Mouse (Mus musculus): Measurements from ENCODE around the gene Kcna7.
"Not testable (repeated sequence)": the region's sequence is repeated elsewhere in the genome, so short reads cannot be mapped to it uniquely, and the experiment has no call there.

Kcna7 gene

DNA sequence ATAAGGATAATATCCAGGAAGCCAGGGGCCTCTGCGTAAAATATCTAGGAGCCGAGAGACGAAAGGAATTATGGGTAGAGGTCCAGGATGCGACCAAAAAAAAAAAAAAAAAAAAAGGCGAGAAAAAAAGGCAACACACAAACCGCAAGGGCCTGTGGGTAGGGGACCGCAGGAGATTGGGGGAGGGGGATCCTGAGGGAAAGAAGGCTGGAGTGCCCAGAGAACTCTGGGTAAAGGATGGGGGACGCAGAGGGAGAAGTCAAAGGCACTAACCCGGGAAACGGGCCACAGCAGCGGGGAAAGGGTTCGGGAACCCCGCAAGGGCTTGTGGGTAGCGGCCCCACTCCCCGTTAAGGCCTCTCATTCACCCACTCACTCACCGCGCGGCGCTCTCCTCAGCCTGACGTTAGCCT, 10.3 kb upstream of the Kcna7 start:
- DNase-seq (ENCODE audit: low read depth, low spot score): peak; percentile 85

- peak; percentile 100 for DNase-seq (ENCODE audit: low read depth, low spot score)
These were observed 9.7 kb upstream of the Kcna7 start, which contains the start of gene Snrnp70 for GRCm38 (mm10) chr7:45395578-45396336. TSS of gene Snrnp70 (minus strand) at chr7:45395742.

DNA sequence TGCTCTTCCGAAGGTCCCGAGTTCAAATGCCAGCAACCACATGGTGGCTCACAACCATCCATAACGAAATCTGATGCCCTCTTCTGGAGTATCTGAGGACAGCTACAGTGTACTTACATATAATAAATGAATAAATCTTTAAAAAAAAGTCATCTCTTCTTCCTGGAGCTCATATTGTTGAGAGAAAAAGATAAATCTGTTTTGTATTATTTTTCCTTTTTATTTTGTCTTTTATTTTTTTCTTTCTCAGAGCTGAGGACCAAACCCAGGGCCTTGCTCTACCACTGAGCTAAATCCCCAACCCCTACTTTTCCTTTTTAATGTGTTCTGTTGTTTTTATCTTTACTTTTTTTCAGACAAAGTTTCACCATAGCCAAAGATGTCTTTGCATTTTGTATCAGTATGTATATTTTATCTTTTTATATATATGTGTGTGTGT, 9.1 kb upstream of the Kcna7 start:
- DNase-seq (ENCODE audit: low read depth, low spot score): not testable (repeated sequence)

DNA sequence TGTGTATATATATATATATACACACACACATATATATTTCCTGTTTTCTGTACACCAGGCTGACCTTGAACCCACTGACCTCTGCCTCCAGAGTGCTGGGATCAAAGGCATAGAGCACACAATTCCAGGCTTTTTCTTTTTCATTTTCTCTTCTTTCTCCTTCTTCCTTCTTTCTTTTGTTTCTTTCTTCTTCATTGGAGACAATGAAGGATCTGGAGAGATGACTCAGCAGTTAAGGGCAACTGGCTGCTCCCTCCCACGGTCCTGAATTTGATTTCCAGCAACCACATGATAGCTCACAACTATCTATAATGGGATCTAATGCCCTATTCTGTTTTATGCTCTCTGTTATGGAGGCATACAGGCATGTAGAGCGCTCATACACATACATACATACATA, 8.7 kb upstream of the Kcna7 start:
- DNase-seq (ENCODE audit: low read depth, low spot score): no peak

GRCm38 (mm10) chr7:45401521-45402085, 3.9 kb upstream of the Kcna7 start:
- no peak for DNase-seq (ENCODE audit: low read depth, low spot score)

GRCm38 (mm10) chr7:45403532-45404261, 1.8 kb upstream of the Kcna7 start:
- DNase-seq (ENCODE audit: low read depth, low spot score): peak; percentile 68

DNA sequence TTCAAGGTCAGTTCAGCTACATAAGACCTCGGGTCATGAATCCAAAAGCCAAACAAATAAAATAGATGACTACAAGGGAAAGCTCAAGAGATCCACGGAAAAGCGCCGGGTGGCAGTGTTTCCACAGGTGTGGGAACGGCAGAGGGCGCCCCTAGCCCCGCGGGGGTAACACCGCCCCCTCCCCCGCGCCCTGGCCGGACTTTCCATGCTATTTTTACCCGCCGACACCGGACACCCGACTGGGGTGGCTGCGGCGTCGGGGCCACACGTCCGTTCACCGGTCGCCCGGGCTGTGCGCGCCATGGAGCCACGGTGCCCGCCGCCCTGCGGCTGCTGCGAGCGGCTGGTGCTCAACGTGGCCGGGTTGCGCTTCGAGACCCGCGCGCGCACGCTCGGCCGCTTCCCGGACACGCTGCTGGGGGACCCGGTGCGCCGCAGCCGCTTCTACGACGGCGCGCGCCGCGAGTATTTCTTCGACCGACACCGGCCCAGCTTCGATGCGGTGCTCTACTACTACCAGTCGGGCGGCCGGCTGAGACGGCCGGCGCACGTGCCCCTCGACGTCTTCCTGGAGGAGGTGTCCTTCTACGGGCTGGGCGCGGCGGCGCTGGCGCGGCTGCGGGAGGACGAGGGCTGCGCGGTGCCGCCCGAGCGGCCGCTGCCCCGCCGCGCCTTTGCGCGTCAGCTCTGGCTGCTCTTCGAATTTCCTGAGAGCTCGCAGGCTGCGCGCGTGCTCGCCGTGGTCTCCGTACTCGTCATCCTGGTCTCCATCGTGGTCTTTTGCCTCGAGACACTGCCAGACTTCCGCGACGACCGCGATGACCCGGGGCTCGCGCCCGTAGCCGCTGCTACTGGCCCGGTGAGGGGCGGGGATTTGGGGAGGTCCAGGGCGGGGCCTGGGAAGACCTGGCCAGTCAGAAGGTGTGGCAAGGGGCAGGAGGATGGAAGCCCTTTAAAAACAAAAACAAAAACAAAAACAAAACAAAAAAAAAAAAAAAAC, 1.0 kb downstream of the Kcna7 start:
- no peak for DNase-seq (ENCODE audit: low read depth, low spot score)

GRCm38 (mm10) chr7:45407836-45408235, 2.4 kb downstream of the Kcna7 start:
- DNase-seq (ENCODE audit: low read depth, low spot score): no peak

- DNase-seq (ENCODE audit: low read depth, low spot score): no peak
These were observed 2.9 kb downstream of the Kcna7 start for GRCm38 (mm10) chr7:45408351-45408750.

- DNase-seq (ENCODE audit: low read depth, low spot score): no peak
These were observed 3.5 kb downstream of the Kcna7 start for GRCm38 (mm10) chr7:45408949-45409348.

DNA sequence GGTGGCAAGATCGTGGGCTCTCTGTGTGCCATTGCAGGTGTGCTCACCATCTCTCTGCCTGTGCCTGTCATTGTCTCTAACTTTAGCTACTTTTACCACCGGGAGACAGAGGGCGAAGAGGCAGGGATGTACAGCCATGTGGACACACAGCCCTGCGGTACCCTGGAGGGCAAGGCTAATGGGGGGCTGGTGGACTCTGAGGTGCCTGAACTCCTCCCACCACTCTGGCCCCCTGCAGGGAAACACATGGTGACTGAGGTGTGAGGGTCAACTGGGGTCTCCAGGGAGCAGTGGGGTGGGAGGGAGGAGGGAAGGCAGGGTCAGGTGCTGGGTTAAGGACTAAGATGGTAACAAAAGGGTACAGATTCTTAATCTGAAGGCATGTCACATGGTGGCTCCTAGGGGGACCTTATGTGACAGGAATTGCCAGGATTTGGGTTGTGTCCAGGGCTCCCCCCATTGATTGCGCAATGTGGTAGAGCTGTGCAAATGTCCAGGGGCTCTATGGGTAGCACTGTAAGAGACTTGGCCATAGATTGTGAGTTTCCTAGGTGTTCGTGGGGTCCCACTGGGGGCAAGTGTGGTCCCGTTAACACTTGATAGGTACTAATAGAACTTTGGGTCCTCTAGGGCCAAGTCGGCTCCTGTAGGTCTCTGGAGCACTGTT, 4.2 kb downstream of the Kcna7 start:
- DNase-seq (ENCODE audit: low read depth, low spot score): no peak

GRCm38 (mm10) chr7:45412421-45412820, 7.0 kb downstream of the Kcna7 start:
- DNase-seq (ENCODE audit: low read depth, low spot score): no peak

GRCm38 (mm10) chr7:45413113-45413863, 7.8 kb downstream of the Kcna7 start, which contains the start of gene Ntf5:
TSS of gene Ntf5 (plus strand) at chr7:45413695.
- DNase-seq (ENCODE audit: low read depth, low spot score): no peak

GRCm38 (mm10) chr7:45413864-45414739, 8.6 kb downstream of the Kcna7 start:
- DNase-seq (ENCODE audit: low read depth, low spot score): no peak

DNA sequence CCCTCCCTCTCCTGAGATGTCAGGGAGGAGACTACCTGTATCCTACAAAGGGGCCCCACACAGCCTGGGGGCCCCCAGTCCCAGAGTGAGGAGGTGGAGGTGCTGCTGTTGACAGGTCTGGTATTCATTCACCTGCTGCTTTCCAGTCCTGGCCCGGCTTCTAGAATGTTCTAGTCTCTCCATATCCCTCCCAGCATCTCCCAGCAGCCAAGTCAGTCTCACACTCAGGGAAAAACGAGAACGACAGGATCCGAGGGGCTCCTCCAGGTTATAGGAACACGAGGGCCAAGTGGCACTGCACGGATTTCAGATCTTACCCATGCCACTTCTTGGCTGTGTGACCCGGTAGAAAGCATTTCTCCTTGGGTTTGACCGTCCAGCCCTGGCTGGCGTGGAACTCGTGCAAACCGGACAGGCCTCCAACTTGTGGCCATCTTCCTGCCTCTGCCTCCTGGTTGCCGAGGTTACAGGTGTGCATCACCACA, 9.3 kb downstream of the Kcna7 start:
- DNase-seq (ENCODE audit: low read depth, low spot score): no peak

- DNase-seq (ENCODE audit: low read depth, low spot score): no peak
These were observed 10.2 kb downstream of the Kcna7 start for GRCm38 (mm10) chr7:45415636-45416035.

- no peak for DNase-seq (ENCODE audit: low read depth, low spot score)
These were observed 12.6 kb downstream of the Kcna7 start for GRCm38 (mm10) chr7:45417962-45418492.

GRCm38 (mm10) chr7:45419859-45420614, 14.6 kb downstream of the Kcna7 start:
- DNase-seq (ENCODE audit: low read depth, low spot score): no peak
